Mouse (Mus musculus): ENCODE data around the gene AC134908.4.

The AC134908.4 gene

DNA sequence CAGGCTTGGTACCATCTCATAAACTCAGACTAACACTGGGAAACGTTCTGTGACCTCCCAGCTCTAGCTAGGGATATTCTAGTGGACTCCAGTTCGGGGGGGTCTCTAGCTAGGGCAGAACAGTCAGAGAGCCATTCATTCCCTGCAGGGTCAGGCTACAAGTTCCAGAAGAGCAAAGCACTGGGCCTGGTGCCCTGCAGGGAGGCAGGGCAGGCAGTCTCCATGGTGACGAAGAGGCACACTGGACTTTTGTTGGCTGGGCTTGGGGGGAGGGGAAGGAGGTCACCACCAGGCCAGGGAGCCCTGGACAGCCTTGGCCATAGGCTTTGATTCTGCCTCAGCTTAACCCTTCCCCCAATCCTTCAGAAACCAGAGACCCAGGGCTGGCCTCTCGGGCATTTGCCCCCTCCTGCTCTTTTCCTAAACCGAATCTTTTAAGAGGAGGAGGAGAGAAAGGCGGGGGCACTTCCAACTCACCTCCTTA is at the start of gene AC134908.4:
Gene AC134908.4, minus strand, starts transcription at position 51 of the 484 bp plus-strand sequence.
- CTCF ChIA-PET = no interaction called here

- CTCF ChIA-PET = interaction anchor here (0.6 to 0.7 kb wide), 2 partner anchors 9 to 166 kb away, joined by 3 to 5 read pairs; no protein-coding TSS in a partner anchor
Measured at GRCm38 (mm10) chr17:25844396-25844901, 49.0 kb upstream of the AC134908.4 start, which contains the start of gene Rhot2. Gene Rhot2, minus strand, starts transcription at chr17:25844851.

DNA sequence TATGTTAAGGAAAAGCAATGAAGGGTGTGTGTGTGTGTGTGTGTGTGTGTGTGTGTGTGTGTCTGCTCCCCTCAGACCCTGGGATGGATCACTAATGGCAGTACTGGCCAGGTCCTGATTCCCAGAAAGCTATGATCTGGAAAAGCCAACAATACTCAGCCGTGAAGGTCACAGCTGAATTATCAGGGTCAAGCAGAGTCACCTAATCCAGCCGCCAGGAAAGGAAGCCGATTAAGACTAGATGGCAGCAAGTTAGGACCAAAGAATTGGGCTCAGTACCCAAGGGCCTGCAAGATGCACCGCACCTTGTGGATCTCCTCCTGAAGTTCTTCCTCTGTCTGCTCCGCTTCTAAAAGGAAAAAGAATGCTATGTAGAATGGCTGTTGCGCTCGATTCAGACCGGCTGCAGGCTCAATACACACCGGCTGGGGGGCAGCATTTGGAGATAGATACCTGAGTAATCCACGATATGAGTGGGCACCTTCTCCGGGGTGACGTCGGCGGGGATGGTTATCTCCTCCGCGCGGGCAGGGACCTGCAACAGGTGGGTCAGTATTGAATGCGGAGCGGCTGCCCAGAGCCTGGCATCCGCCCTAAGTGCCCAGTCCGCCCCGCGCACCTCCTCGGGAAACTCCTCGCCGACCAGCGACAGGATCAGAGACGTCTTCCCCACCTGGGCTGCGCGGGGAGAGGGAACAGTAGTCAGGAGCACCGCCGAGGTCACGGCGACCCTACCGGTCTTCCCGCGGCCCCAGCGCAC is 48.4 kb upstream of the AC134908.4 start:
- CTCF ChIA-PET = interaction anchor here (0.6 to 0.7 kb wide), 4 partner anchors 9 to 167 kb away, joined by 3 to 5 read pairs (median 4); partner anchors contain the start of gene Mcrip2

- CTCF ChIA-PET = interaction anchor here (0.8 kb wide), 1 partner anchor 9 kb away, joined by 3 read pairs; no protein-coding TSS in a partner anchor
Measured at GRCm38 (mm10) chr17:25843122-25843521, 47.7 kb upstream of the AC134908.4 start.

GRCm38 (mm10) chr17:25842509-25842908 is 47.0 kb upstream of the AC134908.4 start:
- CTCF ChIA-PET = interaction anchor here (0.8 kb wide), 1 partner anchor 8 kb away, joined by 3 read pairs; no protein-coding TSS in a partner anchor

GRCm38 (mm10) chr17:25841117-25841880 is 45.8 kb upstream of the AC134908.4 start, which contains the start of gene Gm20683:
Gene Gm20683, minus strand, starts transcription at chr17:25841763.
- CTCF ChIA-PET = no interaction called here

DNA sequence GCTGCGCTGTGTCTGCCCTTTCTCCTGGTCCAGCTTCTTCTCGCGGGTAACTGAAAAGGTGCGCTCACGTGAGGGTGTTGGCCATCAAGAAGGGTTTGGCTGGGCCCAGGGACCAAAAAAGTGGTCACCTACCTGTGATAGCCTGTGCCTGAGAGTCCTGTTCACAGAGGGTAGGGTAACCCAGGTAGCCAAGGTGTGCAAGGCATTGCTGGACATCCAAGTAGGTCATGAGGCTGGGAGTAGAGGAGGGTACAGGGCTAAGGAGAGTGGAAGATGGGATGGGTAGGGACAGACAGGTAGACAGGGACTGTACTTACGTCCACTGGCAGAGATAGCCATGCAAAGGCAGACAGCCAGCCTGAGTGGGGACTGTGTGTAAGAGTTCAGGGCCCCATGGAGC is 45.1 kb upstream of the AC134908.4 start:
- CTCF ChIA-PET = no interaction called here

GRCm38 (mm10) chr17:25839455-25840235 is 44.2 kb upstream of the AC134908.4 start:
- CTCF ChIA-PET = no interaction called here

DNA sequence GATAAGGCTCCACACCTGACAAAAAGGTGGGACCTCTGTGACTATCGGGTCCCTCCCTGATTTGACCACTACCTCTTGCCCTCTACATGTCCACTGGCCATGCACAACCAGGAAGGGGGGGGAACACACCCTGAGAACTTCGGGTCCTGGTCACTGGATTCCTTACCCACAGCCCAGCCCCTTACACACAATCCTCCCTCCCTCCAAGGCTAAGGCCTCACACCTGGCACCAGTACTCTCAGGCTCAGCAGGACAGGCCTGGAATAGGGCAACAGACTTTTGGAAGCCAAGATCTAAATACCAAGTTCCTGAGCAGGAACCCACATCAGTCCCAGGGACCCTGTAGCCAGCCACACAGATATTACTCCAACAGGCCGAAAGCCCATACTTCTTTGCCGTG is 43.4 kb upstream of the AC134908.4 start:
- CTCF ChIA-PET = no interaction called here

- CTCF ChIA-PET = no interaction called here
Measured at GRCm38 (mm10) chr17:25837533-25837932, 42.1 kb upstream of the AC134908.4 start.

DNA sequence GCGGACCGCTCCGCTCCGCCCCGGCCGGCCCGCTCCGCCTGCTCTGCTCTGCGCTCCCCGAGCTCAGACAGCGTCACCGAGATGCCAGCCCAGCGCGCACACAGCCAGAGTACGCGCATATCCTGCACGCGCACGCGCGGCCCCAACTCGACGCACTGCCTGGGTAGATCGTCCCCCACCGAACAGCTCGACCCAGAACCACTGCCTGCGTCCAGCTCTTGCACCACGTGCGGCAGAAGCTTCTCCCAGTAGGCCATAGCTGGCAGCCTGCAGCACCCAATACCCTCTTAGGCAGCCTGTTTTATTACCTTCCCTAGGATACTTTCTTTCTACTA is 41.6 kb upstream of the AC134908.4 start, which contains the start of gene Rhbdl1:
Gene Rhbdl1, minus strand, starts transcription at position 220 of the 335 bp plus-strand sequence.
- CTCF ChIA-PET = no interaction called here

DNA sequence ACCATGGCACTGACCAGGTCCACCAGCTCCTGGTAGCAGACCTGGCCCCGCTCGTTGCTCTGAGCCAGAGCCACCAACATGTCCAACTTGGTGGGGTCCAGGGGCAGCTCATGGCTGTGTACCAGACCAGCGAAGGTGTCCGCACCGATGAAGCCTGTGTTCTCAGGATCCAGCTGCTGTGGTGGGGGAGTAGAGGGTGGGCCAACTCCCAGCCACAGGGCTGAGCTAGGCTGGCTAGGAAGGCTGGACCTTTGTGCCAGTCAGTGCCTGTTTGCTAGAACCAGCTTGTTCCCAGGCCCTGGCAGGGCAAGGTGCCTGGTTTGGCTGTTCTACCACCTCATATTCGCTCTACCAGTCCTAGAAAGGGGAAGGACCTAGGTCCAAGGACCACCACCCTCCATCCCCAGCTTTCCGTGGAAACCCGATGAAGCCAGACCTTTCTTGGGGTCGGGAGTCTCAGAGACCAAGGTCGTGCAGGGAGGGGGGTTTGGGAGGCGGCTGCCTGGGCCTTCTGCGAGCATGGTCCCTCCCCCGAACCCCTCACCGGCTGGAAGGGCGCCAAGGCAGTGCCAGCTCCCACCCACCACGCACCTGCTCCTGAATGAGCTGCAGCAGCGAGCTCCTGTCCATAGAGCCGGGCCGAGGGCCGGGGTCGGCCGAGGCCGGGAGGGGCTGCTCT is 41.1 kb upstream of the AC134908.4 start:
- CTCF ChIA-PET = no interaction called here

DNA sequence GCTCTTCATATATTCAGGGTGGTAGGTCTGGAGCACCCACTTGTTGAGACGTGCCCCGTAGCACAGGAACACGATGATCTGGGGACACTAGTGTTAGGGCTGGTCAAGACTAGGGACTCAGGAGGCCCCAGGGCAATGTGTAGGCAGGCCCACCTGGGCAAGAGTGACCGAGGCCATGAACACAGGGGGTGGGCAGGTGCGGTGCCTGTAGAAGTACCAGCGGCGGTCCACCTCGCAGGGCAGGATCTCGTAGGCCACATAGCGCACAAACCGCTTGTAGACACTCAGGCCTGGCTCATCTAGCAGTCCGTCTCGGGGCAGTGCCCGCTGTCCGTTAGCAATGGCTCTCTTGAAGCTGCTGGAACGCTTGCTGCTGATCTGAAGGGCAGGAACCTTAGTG is 40.4 kb upstream of the AC134908.4 start:
- CTCF ChIA-PET = no interaction called here

GRCm38 (mm10) chr17:25835301-25835700 is 39.8 kb upstream of the AC134908.4 start:
- CTCF ChIA-PET = interaction anchor here (0.6 kb wide), 1 partner anchor 9 kb away, joined by 3 read pairs; the partner anchor contains the start of gene Rhot2

- CTCF ChIA-PET = interaction anchor here (0.5 to 0.7 kb wide), 4 partner anchors 8 to 61 kb away, joined by 3 read pairs; partner anchors contain the start of gene Rhot2
Measured at GRCm38 (mm10) chr17:25834595-25835222, 39.2 kb upstream of the AC134908.4 start.

GRCm38 (mm10) chr17:25833961-25834594 is 38.6 kb upstream of the AC134908.4 start:
- CTCF ChIA-PET = interaction anchor here (0.5 to 1.4 kb wide), 4 partner anchors 8 to 60 kb away, joined by 3 to 4 read pairs (median 3); no protein-coding TSS in a partner anchor

DNA sequence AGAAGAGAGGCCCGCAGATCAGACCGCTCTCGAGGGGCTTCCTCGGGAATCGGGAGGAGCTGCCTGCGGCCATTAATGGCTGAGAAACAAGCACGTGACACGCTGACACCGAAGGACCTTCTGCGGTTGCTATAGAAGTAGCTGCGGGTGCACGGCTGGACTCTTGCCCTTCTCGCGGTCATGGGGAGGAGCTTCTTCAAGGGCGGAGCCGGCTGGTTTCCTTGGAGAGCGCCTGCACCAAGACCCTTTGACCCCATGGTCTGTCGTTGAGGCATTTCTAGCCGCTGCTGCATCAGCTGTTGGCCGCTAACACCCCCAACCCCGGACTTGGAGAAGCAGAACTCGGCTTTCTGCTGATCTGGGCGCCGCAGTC is 37.8 kb upstream of the AC134908.4 start, which contains the start of gene Stub1:
Gene Stub1, minus strand, starts transcription at position 114 of the 373 bp plus-strand sequence.
- CTCF ChIA-PET = interaction anchor here (0.5 to 1.4 kb wide), 4 partner anchors 15 to 58 kb away, joined by 3 to 4 read pairs (median 4); no protein-coding TSS in a partner anchor

- CTCF ChIA-PET = interaction anchor here (0.6 to 1.4 kb wide), 4 partner anchors 15 to 29 kb away, joined by 3 to 4 read pairs (median 3); no protein-coding TSS in a partner anchor
Measured at GRCm38 (mm10) chr17:25832436-25833290, 37.2 kb upstream of the AC134908.4 start.

Measured in spleen, embryonic (tissue).